Mouse (Mus musculus) kidney, postnatal 0 days (tissue): Measurements from ENCODE around the gene Cables2. TPM values are rescaled to one million over a fixed set of nuclear protein-coding genes. Genes with fewer than 3 reads are reported as not detected.
A peak's percentile ranks its signal among the peaks of the same experiment; 100 is the strongest.

Experiments used
- ATAC-seq: fragments of 200-750 bp; cut with Nextera tagmentation; replicated peaks from 2 replicates; pipeline ENCODE4 v1.8.0; 2017; ENCODE audit warnings: low read depth, moderate number of reproducible peaks, moderate TSS enrichment, moderate library complexity; ENCODE audit not compliant: low FRiP score
- DNase-seq: peaks from one replicate; pipeline ENCODE4 v3.0.0-alpha.2; 2016; ENCODE audit warnings: low spot score
- H3K27ac ChIP-seq: fragments of 300-500 bp; sonication (generic); 2 replicates; pipeline ENCODE4 v1.5.1; 2014; ENCODE audit warnings: mild to moderate bottlenecking
- H3K27me3 ChIP-seq: fragments of 300-500 bp; sonication (generic); 2 replicates; pipeline ENCODE4 v1.6.1; 2014; ENCODE audit warnings: low read length, mixed read lengths; ENCODE audit not compliant: insufficient read depth
- H3K36me3 ChIP-seq: fragments of 300-500 bp; sonication (generic); 2 replicates; pipeline ENCODE4 v1.6.1; 2014; ENCODE audit warnings: low read length, mixed read lengths; ENCODE audit not compliant: insufficient read depth
- H3K4me1 ChIP-seq: fragments of 300-500 bp; sonication (generic); replicated peaks from 2 replicates; pipeline ENCODE4 v1.6.1; 2014; ENCODE audit warnings: antibody characterized with exemption, low read length, mixed read lengths; ENCODE audit not compliant: insufficient read depth
- H3K4me2 ChIP-seq: fragments of 300-500 bp; sonication (generic); 2 replicates; pipeline ENCODE4 v1.6.1; 2014; ENCODE audit warnings: mild to moderate bottlenecking, low read length, moderate library complexity, mixed read lengths
- H3K4me3 ChIP-seq: fragments of 300-500 bp; sonication (generic); replicated peaks from 2 replicates; pipeline ENCODE4 v1.5.1; 2014; ENCODE audit warnings: low read depth, low read length
- H3K9ac ChIP-seq: fragments of 300-500 bp; sonication (generic); 2 replicates; pipeline ENCODE4 v1.6.1; 2014; ENCODE audit warnings: low read depth, low read length
- H3K9me3 ChIP-seq: fragments of 300-500 bp; sonication (generic); replicated peaks from 2 replicates; pipeline ENCODE4 v1.6.1; 2016; ENCODE audit warnings: low read length, inconsistent platforms, mixed read lengths
- CTCF ChIP-seq: IDR thresholded peaks from 2 replicates; pipeline ENCODE4 v1.5.1; 2016; ENCODE audit warnings: antibody characterized with exemption, low read depth, mild to moderate bottlenecking, moderate library complexity
- WGBS: fragments of 180-500 bp; shearing (Covaris S2); extraction: QIAGEN DNeasy Blood & Tissue Kit; methylation state at CpG from one replicate; pipeline ENCODE4 v1.1.7; 2014; 5-methylcytosine and 5-hydroxymethylcytosine counted together
- microRNA-seq: library from miRNA; unstranded; fragments of <30 nt; microRNA quantifications from one replicate; pipeline ENCODE4, GENCODE M21; 2016
- polyA plus RNA-seq: library from polyadenylated mRNA; unstranded; fragments of >200 nt; fragmentation: Nextera tagmentation; extraction: Ambion mirVana; gene quantifications from 2 replicates; pipeline ENCODE4 v1.2.1, GENCODE M21; 2015

The Cables2 gene
- polyA plus RNA-seq, 1 experiment from 2014 or later = 13.1 TPM

GRCm38 (mm10) chr2:180215011-180215461, 58.3 kb downstream of the Cables2 start:
- no peak overlapping the region for H3K9ac ChIP-seq
- WGBS = 50% methylated on average over 8 of the region's 8 CpGs
- no peak overlapping the region for H3K4me2 ChIP-seq
- no peaks in the 10 kb centered on the region for H3K36me3 ChIP-seq
- H3K9me3 ChIP-seq = no peaks in the 10 kb centered on the region
- TF ChIP-seq CTCF = no peak
- H3K4me1 ChIP-seq = peaks cover 40% of the 10 kb centered on the region
- ATAC-seq (no peak), DNase-seq (no peak)
- no peaks in the 10 kb centered on the region for H3K27me3 ChIP-seq
- H3K27ac ChIP-seq = peak overlapping the region; percentile 79
- no peak overlapping the region for H3K4me3 ChIP-seq

DNA sequence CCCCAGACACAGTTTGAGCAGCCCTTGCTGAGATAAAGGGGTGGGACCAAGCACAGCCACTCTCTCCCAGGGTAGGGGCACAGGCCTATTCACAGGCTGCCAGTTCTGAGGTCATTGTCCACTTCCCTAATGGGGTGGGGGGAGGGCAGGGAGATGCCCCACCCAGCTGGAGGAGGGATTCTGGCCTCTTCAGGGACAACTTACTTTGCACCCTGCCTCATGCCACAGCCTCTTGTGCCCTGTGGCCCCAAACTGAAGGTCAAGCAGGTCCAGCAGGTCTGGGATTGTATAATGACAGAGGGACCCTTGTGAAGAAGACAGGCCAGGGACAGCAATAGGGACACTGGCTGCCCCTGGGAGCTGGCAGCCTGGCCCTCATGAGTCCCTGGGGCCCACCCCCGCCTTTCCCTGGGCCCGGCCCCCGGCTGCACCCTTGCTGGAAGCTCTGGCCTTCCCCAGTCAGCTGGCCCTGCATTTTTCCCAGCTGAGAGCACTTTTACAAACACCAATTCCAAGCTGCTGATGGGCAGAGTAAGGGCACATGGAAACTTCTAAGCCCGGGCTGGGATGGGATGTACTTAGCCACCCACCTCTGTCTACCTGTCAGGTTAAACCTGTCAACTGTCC, 58.8 kb downstream of the Cables2 start:
- no peak overlapping the region for H3K4me2 ChIP-seq
- H3K4me1 ChIP-seq = peaks cover 34% of the 10 kb centered on the region
- H3K36me3 ChIP-seq = no peaks in the 10 kb centered on the region
- ATAC-seq = peak; percentile 74
- WGBS = 62% methylated on average over 4 of the region's 4 CpGs
- no peak for TF ChIP-seq CTCF
- H3K27ac ChIP-seq = peak overlapping the region; percentile 79
- H3K9me3 ChIP-seq = no peaks in the 10 kb centered on the region
- no peak overlapping the region for H3K4me3 ChIP-seq
- H3K9ac ChIP-seq = no peak overlapping the region
- no peaks in the 10 kb centered on the region for H3K27me3 ChIP-seq
- DNase-seq = no peak

GRCm38 (mm10) chr2:180212255-180212654, 61.0 kb downstream of the Cables2 start:
- DNase-seq = no peak
- WGBS = 94% methylated on average over 3 of the region's 3 CpGs
- Histone ChIP-seq H3K36me3 (no peaks in the 10 kb centered on the region), H3K4me2 (no peak overlapping the region), H3K27ac (no peak overlapping the region), H3K9ac (no peak overlapping the region), H3K27me3 (no peaks in the 10 kb centered on the region), H3K4me1 (peaks cover 13% of the 10 kb centered on the region), H3K9me3 (no peaks in the 10 kb centered on the region), H3K4me3 (no peak overlapping the region)
- no peak for ATAC-seq
- peak; percentile 51 for TF ChIP-seq CTCF

- Histone ChIP-seq H3K4me3 (no peak overlapping the region), H3K27me3 (no peaks in the 10 kb centered on the region), H3K4me1 (no peaks in the 10 kb centered on the region), H3K9me3 (no peaks in the 10 kb centered on the region), H3K27ac (no peak overlapping the region), H3K9ac (no peak overlapping the region), H3K36me3 (peaks cover 20% of the 10 kb centered on the region), H3K4me2 (no peak overlapping the region)
- 86% methylated on average over 1 of the region's 1 CpGs for WGBS
- no peak for DNase-seq
- TF ChIP-seq CTCF = no peak
- no peak for ATAC-seq
Measured at GRCm38 (mm10) chr2:180208976-180209375, 64.3 kb downstream of the Cables2 start.

Small RNAs within 50 kb of the gene (microRNA-seq; reads per million reads assigned to microRNA genes)
- not detected for gene Mir3091

Other genes starting within 250 kb of the Cables2 start
- 9.3 and 10.4 TPM in 2 replicates for gene Lsm14b, start 248.5 kb downstream of the Cables2 start, polyA plus RNA-seq
- 641 and 676 TPM in 2 replicates for gene Psma7, start 231.1 kb downstream of the Cables2 start, polyA plus RNA-seq
- 3.9 and 4.2 TPM in 2 replicates for gene Ss18l1, start 231.0 kb downstream of the Cables2 start, polyA plus RNA-seq
- 18.6 and 19.3 TPM in 2 replicates for gene Mtg2, start 202.9 kb downstream of the Cables2 start, polyA plus RNA-seq
- not detected in 2 replicates for gene Hrh3, start 169.0 kb downstream of the Cables2 start, polyA plus RNA-seq
- 33.4 and 34.7 TPM in 2 replicates for gene Osbpl2, start 154.2 kb downstream of the Cables2 start, polyA plus RNA-seq
- gene Adrm1, start 102.0 kb downstream of the Cables2 start, polyA plus RNA-seq = 170 and 185 TPM in 2 replicates
- 48.6 and 62.4 TPM in 2 replicates for gene Lama5, start 47.6 kb downstream of the Cables2 start, polyA plus RNA-seq
- gene Rps21, start 16.1 kb downstream of the Cables2 start, polyA plus RNA-seq = 737 and 848 TPM in 2 replicates
- 0.29 and 0.33 TPM in 2 replicates for gene Rbbp8nl, start 16.4 kb upstream of the Cables2 start, polyA plus RNA-seq
- gene Gata5, start 61.2 kb upstream of the Cables2 start, polyA plus RNA-seq = 1.9 TPM in 2 replicates
- gene Slco4a1, start 182.7 kb upstream of the Cables2 start, polyA plus RNA-seq = 11.9 and 12.7 TPM in 2 replicates
- 4.4 and 4.9 TPM in 2 replicates for gene Ntsr1, start 226.5 kb upstream of the Cables2 start, polyA plus RNA-seq